Mouse (Mus musculus) heart, postnatal 10 days (tissue): ENCODE data around the gene Fhdc1. TPM values are rescaled to one million over a fixed set of nuclear protein-coding genes. Genes with fewer than 3 reads are reported as not detected.
A peak's percentile ranks its signal among the peaks of the same experiment; 100 is the strongest.

ENCODE experiments used
- DNase-seq, 2 experiments: peaks; one replicate each; pipeline ENCODE4 v3.0.0; 2021
- intact Hi-C: fragments of 180-260 bp; cut with DNase I; formaldehyde crosslinking; loops from one replicate; pipeline ENCODE4 v1.15.1; 2025
- total RNA-seq, 2 experiments: library from RNA; stranded (reverse); gene quantifications; 2 replicates each; pipeline ENCODE4 v1.2.3; 2021

Fhdc1 gene
- total RNA-seq, 2 experiments from 2014 or later: 0.41 to 1.2 TPM

DNA sequence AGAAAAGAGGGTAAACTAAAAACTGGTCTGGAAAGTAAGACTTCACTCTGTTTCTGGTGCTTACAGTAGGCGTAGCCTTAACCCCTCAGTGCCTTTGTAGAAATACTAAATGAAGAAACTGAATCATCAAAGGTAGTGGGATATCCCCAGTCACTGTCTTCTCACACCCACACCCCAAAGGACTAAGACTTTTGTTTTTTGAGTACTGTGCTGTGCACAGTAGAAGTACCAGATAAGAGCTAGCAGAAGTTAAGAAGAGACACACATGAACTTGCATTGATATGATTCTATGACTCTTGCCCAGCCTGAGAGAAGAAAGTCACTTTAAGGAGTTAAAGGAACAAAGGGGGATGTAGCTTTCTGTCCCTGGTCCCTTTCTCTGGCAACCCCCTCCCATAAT, 2.7 kb downstream of the Fhdc1 start:
- DNase-seq: no peak
- intact Hi-C loops: loop anchor here (5.0 kb wide), 1 partner anchor 65 kb away; no protein-coding TSS in a partner anchor

DNA sequence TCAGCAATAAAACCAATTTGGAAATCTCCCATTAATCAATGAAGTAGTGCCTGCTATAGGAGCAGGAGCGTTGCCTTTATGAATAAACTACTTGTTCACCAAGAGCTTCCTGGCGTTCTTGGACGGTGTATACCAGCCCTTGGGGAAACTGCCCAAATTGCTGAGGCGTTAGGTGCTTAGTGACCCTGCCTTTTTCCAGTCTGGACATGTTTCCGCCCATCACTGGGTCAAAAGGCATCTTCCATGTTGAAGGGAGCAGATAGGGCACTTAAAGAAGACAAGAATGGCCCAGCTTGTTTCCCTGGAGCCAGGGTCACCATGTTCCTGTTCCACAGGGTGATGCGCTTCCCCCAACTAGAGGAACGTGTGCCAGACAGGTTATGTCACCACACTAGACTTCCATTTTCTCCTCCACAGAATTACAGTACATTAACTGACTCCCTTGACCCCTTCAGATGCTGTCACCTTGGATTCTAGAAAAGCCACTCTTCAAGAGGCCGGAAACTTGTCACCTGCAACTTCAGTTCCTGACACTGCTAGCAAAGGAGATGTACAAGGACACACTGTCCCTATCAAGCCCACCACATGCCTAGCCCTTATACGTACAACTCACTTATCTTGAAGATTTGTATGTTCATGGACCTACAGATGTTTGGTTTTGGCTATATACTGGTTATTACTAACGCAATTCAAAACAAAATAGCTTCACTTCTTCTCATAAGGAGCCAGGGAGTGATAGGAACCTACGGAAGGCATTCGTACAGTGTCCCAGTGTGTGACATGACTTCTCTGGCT, 5.1 kb downstream of the Fhdc1 start:
- intact Hi-C loops: loop anchor here (5.0 kb wide), 1 partner anchor 63 kb away; no protein-coding TSS in a partner anchor
- DNase-seq: no peak

DNA sequence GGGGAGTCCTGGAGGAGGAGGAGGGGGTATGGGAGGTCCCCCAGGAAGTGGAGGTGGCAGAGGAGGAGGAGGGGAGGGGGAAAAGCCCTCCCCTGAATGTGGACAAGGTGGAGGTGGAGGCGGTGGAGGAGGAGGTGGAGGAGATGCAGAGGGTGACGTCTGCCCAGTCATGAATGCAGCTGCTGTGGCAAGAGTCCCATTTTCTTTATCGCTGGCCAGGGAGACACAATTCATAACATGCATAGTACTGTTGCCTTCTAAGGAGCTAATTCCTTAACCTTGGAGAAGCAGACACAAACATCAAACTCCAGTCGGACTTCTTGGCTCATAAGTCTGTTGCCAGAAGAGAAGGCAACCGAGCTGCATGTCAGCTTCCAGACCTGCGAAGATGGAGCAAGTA, 5.8 kb downstream of the Fhdc1 start:
- no peak for DNase-seq
- intact Hi-C loops: no loop called here

DNA sequence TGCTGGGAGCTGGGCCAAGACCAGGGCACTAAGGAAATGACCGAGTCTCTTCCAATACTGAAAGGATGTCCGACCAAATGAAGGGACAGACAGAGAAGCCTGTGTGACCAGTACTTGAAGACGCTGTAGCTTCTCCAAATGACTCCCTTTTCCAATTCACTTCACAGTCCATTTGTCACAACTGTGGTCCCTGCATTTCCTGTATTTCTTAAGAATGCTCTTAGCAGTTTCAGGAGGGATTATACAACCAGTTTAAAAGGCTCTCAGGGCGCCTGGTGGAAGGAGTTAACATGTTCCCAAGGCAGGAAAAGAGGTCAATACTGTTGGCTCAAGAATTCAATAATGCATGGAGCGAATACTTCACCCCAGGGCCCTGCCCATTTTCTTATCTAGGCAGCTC, 7.3 kb downstream of the Fhdc1 start:
- DNase-seq: no peak
- intact Hi-C loops: no loop called here

DNA sequence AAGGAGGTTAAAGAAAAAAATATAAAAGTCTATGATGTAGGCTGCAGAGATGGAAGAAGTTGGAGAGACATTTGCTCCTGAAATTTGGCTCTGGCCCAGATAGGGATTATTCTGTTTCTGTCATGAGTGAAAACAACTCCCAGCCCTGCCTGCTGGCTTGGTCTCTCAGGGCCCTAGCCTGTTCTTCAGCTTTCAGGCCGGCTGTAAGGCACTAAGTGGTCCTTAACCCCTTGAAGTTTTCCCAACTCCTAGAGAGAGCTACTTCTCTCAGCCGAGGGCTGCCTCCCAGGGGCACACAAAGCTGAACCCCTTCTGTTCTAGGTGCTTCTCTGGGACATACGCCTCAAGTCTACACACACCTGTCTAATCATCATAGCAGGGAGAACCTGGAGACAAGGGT, 7.7 kb downstream of the Fhdc1 start:
- no peak for DNase-seq
- intact Hi-C loops: no loop called here

DNA sequence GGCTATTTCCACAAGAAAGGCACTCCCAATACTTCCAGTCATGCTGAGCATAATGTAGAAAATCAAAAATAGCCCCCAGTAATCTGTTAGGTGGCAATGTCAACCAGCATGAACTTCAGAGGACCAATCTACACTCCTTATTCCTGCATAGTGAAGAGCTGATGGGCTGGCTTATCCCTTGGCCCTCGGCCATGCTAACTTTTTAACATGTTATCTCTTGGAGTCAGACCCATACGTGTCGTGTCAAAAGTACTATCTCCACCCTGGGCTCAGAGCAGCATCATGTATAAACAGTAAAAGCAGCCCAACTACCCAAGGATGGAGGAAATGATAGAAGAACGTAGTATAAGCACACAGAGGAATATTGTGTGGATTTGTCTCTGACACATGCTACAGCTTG, 9.1 kb downstream of the Fhdc1 start:
- intact Hi-C loops: no loop called here
- DNase-seq: no peak

DNA sequence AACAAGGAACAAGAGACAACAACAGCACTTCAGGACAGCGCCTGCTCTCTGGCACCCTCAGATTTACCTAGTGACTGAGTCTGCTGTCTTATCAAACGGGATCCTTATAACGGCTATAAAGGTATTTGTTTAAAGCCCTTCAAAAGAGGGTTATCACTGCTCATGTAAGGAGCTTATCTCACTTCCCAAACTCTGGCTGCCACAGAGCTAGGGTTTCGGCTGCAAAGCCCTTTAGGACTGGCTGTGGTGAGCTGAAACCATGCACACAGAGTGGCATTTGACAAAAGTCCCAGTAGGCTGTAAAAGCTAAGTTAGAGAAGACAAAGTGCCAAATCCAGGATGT, 12.1 kb downstream of the Fhdc1 start:
- intact Hi-C loops: no loop called here
- no peak for DNase-seq

DNA sequence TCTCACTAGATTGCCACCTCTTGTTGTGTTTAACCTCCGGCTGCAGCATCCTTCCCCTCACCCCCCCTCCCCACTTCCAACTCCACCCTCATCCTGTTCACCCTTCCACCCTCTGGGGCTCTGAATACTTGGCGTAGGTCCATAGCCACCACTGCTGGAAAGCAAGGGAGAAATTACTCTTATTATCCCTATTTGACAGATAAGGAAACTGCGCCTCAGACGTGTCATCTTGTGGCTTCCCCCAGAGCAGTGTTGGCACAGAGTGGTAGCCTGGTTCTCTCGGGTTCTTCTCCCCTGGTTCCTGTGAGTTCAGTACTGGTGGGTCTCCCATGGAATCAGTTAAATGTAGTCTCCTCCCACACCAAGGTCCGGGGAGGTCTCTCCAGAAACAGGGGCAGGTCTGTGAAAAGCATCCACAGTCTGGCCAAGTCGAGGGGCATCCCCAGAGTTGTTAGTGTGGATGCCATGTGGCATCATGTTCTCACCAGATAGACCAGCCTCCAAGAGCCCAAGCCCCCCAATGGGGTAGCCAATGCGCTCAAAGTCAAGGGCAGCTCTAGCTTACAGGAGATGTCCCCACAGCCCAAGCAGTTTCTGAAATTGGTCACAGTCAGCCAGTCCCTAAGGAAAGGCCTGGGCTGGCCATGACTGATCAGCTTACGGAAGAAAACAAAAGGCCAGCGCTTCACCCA, 12.7 kb downstream of the Fhdc1 start:
- intact Hi-C loops: no loop called here
- no peak for DNase-seq

DNA sequence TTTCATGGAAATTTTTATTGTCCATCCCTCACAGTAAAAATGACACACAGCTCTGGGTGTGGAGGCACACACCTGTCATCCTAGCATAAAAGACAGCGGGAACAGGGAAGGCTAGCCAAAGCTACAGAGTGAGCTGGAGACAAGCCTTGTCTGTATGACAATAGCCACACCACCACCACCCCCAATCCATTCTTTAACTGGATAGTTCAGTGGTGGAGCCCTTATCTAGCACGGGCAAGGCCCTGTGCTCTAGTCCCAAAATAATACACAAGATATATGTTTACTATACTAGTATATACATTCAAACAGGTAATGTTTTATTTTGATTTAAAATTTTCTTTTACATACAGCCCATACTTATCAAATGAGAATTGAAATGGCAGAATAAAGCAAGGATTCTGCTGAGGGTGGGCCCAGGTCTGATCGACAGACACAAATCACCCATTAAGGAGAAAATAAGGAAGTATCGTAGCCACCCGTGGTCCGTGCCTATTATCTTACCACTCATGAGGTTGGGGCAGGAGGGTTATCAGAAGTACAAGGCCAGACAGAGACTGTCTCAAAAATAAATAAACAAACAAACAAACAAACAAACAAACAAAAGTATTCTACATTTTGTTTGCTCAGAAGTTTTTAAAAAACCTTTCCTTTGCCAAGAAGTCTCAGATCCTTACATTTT, 14.3 kb downstream of the Fhdc1 start:
- no peak for DNase-seq
- intact Hi-C loops: no loop called here

DNA sequence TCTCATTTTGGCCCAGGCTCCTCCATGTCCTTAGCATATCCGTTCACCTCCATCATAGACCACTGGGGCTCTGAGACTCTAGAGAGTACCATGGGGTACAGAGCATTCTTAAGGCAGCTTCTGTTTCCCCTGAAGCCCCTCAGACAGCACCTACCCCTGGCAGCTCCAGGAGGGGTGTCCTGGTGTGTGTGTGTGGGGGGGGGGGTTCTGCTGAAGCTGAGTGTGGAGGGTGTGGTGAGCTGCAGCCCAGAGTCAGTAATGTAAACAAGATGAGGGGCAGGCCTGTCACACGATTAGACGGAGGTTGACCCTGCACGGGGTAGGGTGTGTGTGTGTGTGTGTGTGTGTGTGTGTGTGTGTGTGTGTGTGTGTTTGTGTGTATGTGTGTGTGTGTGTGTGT, 18.5 kb downstream of the Fhdc1 start:
- no peak for DNase-seq
- intact Hi-C loops: no loop called here

DNA sequence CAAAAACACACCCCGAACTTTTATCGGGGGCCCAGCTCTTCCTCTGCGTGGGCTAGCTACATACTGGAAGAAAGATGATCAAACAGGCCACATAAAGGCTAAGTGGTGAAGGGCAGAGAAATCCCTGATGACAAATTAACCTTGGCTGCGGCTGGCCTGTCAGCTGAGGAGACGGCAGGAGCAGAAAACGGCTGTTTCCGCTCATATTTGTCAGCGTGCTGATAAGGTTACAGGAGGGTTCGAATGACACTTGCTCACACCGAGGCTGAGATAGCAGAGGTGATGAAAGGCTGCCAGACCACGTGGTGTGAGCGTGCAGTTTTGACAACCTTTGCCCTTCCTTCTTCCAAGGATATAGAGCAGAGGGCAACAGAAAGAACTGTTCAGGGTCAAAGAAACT, 19.3 kb downstream of the Fhdc1 start:
- peak in 1 of 2 experiments; percentile 53 for DNase-seq
- intact Hi-C loops: no loop called here

DNA sequence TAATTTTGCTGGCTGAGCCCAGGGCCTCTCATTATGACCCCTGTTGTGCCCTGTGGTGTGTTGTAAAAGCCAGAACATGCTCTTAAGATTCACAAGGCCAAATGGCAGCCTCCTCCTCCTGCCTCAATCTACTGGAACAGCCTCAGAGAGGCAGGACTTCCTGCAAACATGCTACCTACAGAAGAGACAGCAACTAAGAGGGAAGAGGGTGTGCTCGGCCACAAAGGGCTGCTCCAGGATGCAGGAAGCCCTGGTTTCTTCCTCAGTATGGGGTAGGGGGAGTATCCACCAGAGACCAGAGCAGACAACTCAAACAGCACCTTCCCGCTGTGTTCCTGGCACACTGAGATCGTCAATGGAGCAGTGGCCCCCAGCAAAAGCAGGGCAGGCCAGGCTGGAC, 19.7 kb downstream of the Fhdc1 start:
- intact Hi-C loops: no loop called here
- no peak for DNase-seq

DNA sequence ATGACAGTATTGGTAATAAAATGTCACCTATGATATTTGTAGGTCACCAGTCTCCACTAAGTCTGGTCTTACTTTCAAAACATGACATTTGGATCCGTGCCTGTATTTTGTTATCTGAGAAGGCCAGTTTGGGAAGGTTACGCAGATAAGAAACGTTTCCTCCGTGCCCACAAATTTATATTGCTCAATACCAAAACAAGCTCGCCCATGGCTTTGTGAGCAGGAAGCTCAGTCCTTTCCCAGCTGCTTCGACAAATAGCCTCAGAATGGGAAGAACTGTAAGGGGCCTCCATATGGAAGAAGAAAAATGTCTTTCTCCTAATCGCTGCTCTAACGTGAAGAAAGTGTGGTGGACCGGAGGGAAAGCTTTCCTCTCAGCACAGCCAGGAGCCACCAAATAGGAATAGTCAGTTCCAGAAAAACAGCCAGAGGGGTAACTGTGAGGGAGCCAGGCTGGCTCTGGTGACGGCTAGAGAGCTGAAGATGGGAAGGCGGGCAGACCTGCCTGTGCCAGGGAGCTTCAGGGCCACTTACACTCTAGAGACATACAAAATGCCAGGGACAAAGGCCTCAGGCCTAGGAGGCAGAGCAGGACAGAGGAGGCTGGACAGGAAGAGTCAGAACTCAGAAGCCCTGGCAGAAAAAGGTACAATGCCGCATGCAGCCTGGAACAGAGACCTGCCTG, 24.4 kb downstream of the Fhdc1 start:
- intact Hi-C loops: no loop called here
- DNase-seq: no peak

DNA sequence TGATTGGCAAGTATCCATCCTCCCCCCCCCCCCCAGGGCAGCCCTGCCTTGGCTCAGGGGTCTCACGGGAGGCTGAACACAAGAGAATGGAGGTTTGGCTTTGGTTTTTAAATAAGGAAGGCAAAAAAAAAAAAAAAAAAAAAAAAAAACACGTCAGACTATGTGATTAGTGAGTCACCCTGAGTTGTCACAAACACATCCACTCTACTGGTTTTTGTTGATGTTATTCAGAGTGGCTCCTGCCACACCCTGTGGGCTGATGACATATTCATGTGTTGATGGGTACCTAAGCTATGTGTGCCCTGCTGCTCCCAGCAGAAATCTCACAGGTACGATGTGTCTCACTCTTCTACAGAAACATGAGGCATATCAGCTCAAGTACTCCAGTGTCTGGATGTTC, 29.6 kb downstream of the Fhdc1 start:
- DNase-seq: no peak
- intact Hi-C loops: no loop called here

DNA sequence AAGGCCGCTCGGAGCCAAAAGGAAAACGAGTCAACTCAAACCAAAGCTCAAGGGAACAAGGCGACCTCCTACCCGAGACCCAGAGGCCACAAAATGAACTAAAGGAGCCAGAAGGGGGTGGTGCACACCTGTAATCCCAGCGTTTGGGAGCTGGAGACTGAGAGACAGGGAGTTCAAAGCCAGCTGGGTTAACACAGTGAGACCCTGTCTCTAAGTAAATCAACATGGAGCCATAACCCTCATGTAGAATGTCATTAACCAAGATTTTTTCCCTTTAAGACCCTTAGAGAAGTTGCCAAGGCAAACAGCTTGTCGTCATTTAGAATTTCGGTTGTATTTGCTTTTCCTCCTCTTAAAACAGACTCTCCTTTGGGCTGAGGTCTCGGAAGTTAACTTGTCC, 31.2 kb downstream of the Fhdc1 start:
- DNase-seq: no peak
- intact Hi-C loops: no loop called here

DNA sequence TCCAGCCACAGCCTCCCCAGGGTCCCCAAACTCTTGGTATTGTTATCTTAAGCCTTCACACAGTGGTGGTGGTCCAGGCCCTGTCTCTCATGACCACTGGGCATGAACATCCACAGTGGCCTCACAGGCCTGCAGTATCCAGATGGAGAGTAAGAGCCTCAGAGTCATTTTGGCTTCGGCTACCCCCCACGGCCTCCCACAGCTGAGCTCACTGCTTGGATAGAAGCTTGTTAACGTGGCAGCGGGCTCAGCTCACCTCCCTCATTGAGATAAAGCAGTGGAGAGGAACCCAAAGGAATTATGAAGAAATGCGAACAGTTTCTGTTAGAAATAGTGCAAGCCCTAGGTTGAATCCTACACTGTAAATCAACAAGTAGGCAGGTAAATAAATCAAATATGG, 32.4 kb downstream of the Fhdc1 start:
- peak in 1 of 2 experiments; percentile 38 for DNase-seq
- intact Hi-C loops: no loop called here

DNA sequence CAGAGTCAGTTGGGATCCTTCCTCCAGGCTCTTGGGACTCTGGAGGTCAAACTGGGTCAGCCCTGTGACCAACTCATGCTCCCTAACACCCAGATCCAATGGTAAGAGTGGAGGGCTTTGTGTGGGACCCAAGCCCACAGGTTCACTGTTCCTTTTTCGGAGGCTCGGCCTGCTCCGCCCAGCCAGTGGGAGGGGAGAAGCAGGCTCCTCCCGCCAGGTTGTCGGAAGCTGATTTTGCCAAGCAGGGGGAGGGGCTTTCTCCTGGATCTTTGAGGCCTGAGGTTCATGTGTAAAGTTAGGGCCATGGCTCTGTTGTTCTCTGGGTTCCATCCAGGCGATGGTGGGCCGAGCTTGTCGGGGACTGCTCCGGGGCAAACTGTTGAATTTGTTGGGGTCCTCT, 34.4 kb downstream of the Fhdc1 start:
- intact Hi-C loops: no loop called here
- no peak for DNase-seq

DNA sequence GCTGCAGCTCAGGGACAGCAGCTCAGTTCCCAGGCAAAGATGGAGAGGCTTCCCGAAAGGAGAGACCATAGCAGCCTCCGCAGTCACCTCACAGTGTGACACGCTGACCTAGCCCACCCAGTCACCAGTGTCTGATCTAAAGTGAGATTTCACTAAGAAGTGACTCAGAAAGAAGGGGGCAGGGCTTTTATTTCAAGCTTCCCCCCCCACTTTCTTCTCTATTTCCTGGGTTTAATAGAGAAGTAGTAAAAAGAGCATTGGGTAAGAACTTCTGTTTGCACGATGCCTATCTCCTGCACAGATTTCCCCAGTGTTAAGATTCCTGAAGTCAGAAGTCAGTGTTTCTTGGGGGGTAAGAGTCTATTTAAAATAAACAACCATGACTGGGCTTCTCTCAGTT, 37.3 kb downstream of the Fhdc1 start:
- intact Hi-C loops: no loop called here
- DNase-seq: no peak

DNA sequence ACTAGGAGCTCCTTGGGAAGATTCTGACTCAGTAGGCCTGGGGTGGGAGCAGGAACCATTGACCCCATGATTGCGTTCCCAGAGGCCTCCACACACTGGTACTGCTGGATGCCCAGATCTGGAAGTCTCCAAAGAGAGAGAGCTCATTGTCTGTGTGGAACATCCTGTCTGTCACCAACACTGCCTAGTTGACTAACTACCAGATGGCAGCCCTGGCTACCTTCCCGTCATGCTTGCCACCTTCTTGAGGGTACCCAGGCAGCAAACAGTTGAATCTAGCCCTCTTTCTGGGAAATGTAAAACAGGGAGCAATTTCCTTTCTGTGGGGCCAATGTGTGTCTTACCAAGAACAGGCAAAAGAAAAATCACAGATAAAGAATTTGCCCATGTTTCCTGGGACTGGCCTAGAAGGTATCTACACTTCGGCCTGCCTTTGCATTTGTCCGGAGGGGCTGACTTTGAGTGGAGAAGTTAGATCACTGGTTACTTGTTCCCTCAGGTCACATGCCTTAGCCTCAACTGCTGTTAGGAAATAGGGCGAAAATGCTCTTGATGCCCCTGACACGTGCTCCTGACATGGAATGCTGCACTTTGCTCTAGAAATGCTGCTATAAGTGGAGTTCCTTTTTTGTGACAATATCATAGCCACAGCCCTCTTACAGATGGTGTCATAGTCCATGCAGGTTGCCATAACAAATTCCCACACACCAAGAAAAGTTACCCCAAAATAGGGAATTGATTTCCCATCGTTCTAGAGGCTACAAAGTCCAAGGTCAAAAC, 40.6 kb downstream of the Fhdc1 start:
- intact Hi-C loops: no loop called here
- DNase-seq: no peak

DNA sequence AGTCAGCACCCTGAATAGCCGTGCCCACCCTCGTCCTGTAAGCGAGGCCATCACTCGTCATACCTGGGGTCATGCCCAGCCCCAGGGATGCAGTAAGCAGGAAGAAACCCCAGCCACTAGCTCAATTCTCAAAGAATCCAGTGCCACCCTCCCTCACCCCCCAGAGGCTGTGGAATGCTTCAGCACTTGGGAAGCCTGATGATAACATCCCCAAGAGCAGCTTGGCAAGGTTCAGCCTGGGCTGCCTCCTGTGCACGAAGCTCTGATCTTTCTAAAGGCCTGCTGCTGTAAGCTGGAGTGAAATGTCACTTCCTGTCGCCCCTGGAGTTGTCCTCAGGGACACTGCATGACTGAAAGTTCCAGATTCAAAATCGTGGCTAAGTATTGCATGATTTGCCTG, 41.4 kb downstream of the Fhdc1 start:
- peak; percentile 46 to 55 for DNase-seq
- intact Hi-C loops: no loop called here

DNA sequence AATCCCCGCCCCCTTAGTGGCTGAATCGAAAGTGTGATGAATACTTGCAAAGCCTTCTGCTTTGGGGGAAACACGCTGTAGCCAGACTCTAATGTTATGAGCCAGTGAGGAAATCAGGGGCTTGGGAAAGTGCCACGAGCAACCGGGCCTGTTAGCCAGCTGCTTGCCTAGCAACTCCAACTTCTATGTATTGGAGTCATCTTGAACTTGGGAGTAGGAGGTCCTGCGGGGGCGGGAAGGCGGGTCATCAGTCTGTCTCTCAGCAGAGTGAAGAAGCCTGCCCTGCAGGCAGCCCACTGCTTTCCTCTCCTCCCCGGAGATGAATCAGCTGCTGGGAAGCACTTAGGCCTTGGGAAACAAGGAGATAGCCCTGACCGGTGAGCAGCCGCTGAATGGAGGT, 42.1 kb downstream of the Fhdc1 start:
- DNase-seq: peak; percentile 84 to 85
- intact Hi-C loops: no loop called here
